Mouse (Mus musculus) layer of hippocampus, postnatal 25 days (tissue): ENCODE data around the gene Nek3. TPM values are rescaled to one million over a fixed set of nuclear protein-coding genes. Genes with fewer than 3 reads are reported as not detected.
"Not testable (repeated sequence)": the region's sequence is repeated elsewhere in the genome, so short reads cannot be mapped to it uniquely, and the experiment has no call there.

Experiments
- DNase-seq, 2 experiments: peaks; one replicate each; pipeline ENCODE4 v3.0.0; 2022; ENCODE audit warnings: mixed read lengths in 2 of 2, low spot score in 1 of 2; ENCODE audit errors: extremely low spot score in 1 of 2
- total RNA-seq, 2 experiments: library from RNA; stranded (reverse); gene quantifications; 2 replicates each; pipeline ENCODE4 v1.2.3; 2021

Gene Nek3
- total RNA-seq, 2 experiments from 2014 or later = 2.5 to 2.8 TPM

DNA sequence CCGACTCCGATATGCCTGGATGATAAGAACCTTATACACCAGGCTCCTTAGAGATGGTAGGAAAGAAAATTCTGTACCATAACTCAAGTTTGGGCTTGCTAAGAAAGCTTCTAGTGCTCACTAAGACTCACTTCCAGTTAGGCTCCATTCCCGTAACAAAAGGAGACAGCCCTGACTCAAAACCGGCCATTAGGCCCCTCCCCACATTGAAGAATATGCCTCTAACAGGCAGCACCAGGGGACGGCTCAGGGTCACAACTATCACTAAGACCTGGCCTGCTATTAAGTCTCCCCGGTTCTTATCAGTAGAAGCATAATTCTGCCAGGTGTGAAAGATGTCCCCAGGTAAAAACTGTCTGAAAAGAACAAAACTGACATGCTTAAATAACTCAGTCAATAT, 20.4 kb downstream of the Nek3 start:
- DNase-seq = no peak

GRCm38 (mm10) chr8:22143764-22144491, 22.3 kb downstream of the Nek3 start:
- no peak for DNase-seq

- no peak for DNase-seq
Observed at GRCm38 (mm10) chr8:22142592-22142991, 23.6 kb downstream of the Nek3 start.

- DNase-seq = no peak
Observed at GRCm38 (mm10) chr8:22141836-22142385, 24.3 kb downstream of the Nek3 start.

- not testable (repeated sequence) for DNase-seq
Observed at GRCm38 (mm10) chr8:22136462-22136861, 29.8 kb downstream of the Nek3 start.

GRCm38 (mm10) chr8:22134750-22135135, 31.5 kb downstream of the Nek3 start:
- no peak for DNase-seq

GRCm38 (mm10) chr8:22134078-22134749, 32.0 kb downstream of the Nek3 start:
- DNase-seq = no peak

GRCm38 (mm10) chr8:22132062-22132461, 34.2 kb downstream of the Nek3 start:
- no peak for DNase-seq

GRCm38 (mm10) chr8:22124220-22125152, 41.7 kb downstream of the Nek3 start, which contains the start of gene Nek5:
TSS of gene Nek5 (minus strand) at chr8:22125053.
- no peak for DNase-seq

- DNase-seq = no peak
Observed at GRCm38 (mm10) chr8:22107020-22107419, 59.2 kb downstream of the Nek3 start.

- DNase-seq = no peak
Observed at GRCm38 (mm10) chr8:22091568-22091967, 74.7 kb downstream of the Nek3 start.

DNA sequence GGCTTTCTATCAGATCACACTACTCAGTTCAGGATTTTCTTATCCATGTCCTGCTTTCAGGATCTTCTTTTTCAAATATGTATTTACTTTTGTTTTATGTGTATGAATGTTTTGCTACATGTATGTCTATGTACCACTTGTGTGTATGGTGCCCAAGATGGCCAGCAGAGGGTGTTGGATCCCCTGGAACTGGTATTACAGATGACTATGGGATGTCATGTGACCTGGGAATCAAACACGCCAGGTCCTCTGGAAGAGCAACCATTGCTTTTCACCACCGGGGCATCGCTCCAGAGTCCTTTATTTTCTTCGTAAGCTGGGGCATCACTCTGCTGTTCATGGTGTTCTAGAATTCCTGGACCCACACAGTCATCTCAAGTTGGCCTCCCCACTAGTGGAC, 77.0 kb downstream of the Nek3 start:
- DNase-seq = no peak

DNA sequence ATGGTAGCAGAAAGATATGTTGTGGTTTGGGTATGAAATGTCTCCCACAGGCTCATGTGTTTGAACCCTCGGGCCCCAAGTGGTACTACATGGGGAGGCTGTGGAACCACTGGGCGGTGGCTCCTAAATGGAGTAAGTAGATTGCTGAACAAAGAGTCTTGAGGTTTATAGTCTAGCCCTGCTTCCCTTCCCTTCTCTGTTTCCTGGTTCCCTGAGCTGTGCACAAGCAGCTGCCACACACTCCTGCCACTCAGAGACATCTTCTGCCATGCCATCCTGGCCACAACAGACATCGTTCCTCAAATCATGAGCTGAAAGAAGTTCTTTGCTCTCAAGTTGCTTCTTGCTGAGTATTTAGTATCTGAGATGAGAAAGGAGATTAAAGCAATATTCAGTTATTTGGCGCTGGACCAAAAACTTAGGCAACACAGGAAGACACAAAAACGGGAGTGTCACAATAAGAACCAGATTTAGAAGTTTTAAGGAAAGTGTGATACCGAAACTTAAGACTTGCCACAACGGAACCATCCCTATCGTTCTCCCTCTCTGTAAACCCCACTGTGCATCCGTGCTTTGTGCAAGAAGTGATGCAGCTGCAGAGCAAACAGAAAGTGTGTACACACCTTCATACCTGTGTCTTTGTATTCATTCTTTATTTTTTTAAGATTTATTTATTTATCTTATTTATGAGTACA, 86.8 kb downstream of the Nek3 start:
- DNase-seq = no peak

Other genes starting within 250 kb of the Nek3 start
- not detected for gene Defb15, start 233.7 kb downstream of the Nek3 start, total RNA-seq
- gene Defb35, start 228.1 kb downstream of the Nek3 start, total RNA-seq = not detected
- not detected for gene Defb13, start 219.7 kb downstream of the Nek3 start, total RNA-seq
- not detected for gene Fam90a1a, start 207.7 kb downstream of the Nek3 start, total RNA-seq
- not detected for gene Ccdc70, start 196.7 kb downstream of the Nek3 start, total RNA-seq
- gene Atp7b, start 106.1 kb downstream of the Nek3 start, total RNA-seq = 1 to 10 TPM; 2.3 to 2.5 TPM
- 10 to 100 TPM; 34.2 to 39.1 TPM for gene Alg11, start 105.7 kb downstream of the Nek3 start, total RNA-seq
- under 1 TPM; 0.34 to 0.47 TPM for gene Nek5, start 41.4 kb downstream of the Nek3 start, total RNA-seq
- 1 to 10 TPM; 1.4 to 1.9 TPM for gene Ckap2, start 19.4 kb upstream of the Nek3 start, total RNA-seq
- gene Vps36, start 26.4 kb upstream of the Nek3 start, total RNA-seq = 10 to 100 TPM; 28.0 to 30.9 TPM
- gene Thsd1, start 60.9 kb upstream of the Nek3 start, total RNA-seq = 1 to 10 TPM; 3.7 to 4.1 TPM
- gene Tpte, start 117.0 kb upstream of the Nek3 start, total RNA-seq = not detected
- 10 to 100 TPM; 10.9 to 11.0 TPM for gene Slc25a15, start 232.2 kb upstream of the Nek3 start, total RNA-seq
- 10 to 100 TPM; 21.0 to 25.4 TPM for gene Mrps31, start 244.9 kb upstream of the Nek3 start, total RNA-seq